Mouse (Mus musculus) liver, adult 2 months (tissue): Measurements from ENCODE around the gene Actrt3.
"Not testable (repeated sequence)": the region's sequence is repeated elsewhere in the genome, so short reads cannot be mapped to it uniquely, and the experiment has no call there.

Experiments used
- CTCF ChIP-seq: fragments of 200-500 bp; IDR thresholded peaks from 2 replicates; pipeline ENCODE4 v1.5.1; 2011; ENCODE audit warnings: low read depth, low read length, control low read depth
- POLR2A ChIP-seq: fragments of 200-500 bp; IDR thresholded peaks from 2 replicates; pipeline ENCODE4 v1.6.1; 2011; ENCODE audit warnings: low read length, control low read depth; ENCODE audit not compliant: insufficient read depth; ENCODE audit errors: extremely low read depth

GRCm38 (mm10) chr3:30566333-30566732, 33.4 kb downstream of the Actrt3 start:
- not testable (repeated sequence) for TF ChIP-seq POLR2A, CTCF
